Mouse (Mus musculus) liver, embryonic 12.5 days (tissue): Measurements from ENCODE around the gene Tesk1. TPM values are rescaled to one million over a fixed set of nuclear protein-coding genes. Genes with fewer than 3 reads are reported as not detected.
A peak's percentile ranks its signal among the peaks of the same experiment; 100 is the strongest.

Source experiments
- ATAC-seq: fragments of 200-750 bp; cut with Nextera tagmentation; 2 replicates; pipeline ENCODE4 v1.8.0; 2017; ENCODE audit warnings: moderate number of reproducible peaks, mild to moderate bottlenecking, moderate library complexity
- H3K27ac ChIP-seq: fragments of 300-500 bp; sonication (generic); 2 replicates; pipeline ENCODE4 v1.5.1; 2016; ENCODE audit warnings: mild to moderate bottlenecking
- H3K27me3 ChIP-seq: fragments of 300-500 bp; sonication (generic); replicated peaks from 2 replicates; pipeline ENCODE4 v1.6.1; 2016; ENCODE audit warnings: mild to moderate bottlenecking, moderate library complexity
- H3K36me3 ChIP-seq: fragments of 300-500 bp; sonication (generic); 2 replicates; pipeline ENCODE4 v1.6.1; 2016; ENCODE audit warnings: mild to moderate bottlenecking, moderate library complexity
- H3K4me1 ChIP-seq: fragments of 300-500 bp; sonication (generic); 2 replicates; pipeline ENCODE4 v1.6.1; 2016
- H3K4me2 ChIP-seq: fragments of 300-500 bp; sonication (generic); 2 replicates; pipeline ENCODE4 v1.6.1; 2016; ENCODE audit warnings: mild to moderate bottlenecking, moderate library complexity
- H3K4me3 ChIP-seq: fragments of 300-500 bp; sonication (generic); 2 replicates; pipeline ENCODE4 v1.5.1; 2016; ENCODE audit warnings: mild to moderate bottlenecking, moderate library complexity
- H3K9ac ChIP-seq: fragments of 300-500 bp; sonication (generic); 2 replicates; pipeline ENCODE4 v1.6.1; 2016; ENCODE audit warnings: mild to moderate bottlenecking, moderate library complexity
- H3K9me3 ChIP-seq: fragments of 300-500 bp; sonication (generic); replicated peaks from 2 replicates; pipeline ENCODE4 v1.6.1; 2016; ENCODE audit warnings: mild to moderate bottlenecking, moderate library complexity
- WGBS: fragments of 180-500 bp; shearing (Covaris S2); methylation state at CpG from one replicate; pipeline ENCODE4 v1.1.7; 2016; ENCODE audit not compliant: insufficient replicate concordance; 5-methylcytosine and 5-hydroxymethylcytosine counted together
- polyA plus RNA-seq: library from polyadenylated mRNA; unstranded; fragments of >200 nt; fragmentation: Nextera tagmentation; extraction: Ambion mirVana; gene quantifications from 2 replicates; pipeline ENCODE4 v1.2.1, GENCODE M21; 2016

Tesk1 gene
- polyA plus RNA-seq, 1 experiment from 2014 or later, result 2.8 TPM

- Histone ChIP-seq H3K4me1 (0 out of 2 replicates have a peak, but pooled peaks cover 5% of the 10 kb centered on the region), H3K4me2 (peak overlapping the region; percentile 49), H3K27ac (0 out of 2 replicates have a peak overlapping the region, but pooled peaks have one; percentile 22), H3K9ac (no peak overlapping the region), H3K9me3 (no peaks in the 10 kb centered on the region), H3K4me3 (peak overlapping the region; percentile 25), H3K36me3 (no peaks in the 10 kb centered on the region), H3K27me3 (peaks cover 43% of the 10 kb centered on the region)
- peak; percentile 68 for ATAC-seq
- WGBS, result 5% methylated on average over 28 of the region's 28 CpGs
Measured at GRCm38 (mm10) chr4:43406162-43406971, 35.4 kb upstream of the Tesk1 start.

- H3K4me3 ChIP-seq, result peak overlapping the region; percentile 25; the same call in 1 of the 2 replicates
- H3K4me2 ChIP-seq, result peak overlapping the region; percentile 49; the same call in 1 of the 2 replicates
- 0 out of 2 replicates have a peak, but pooled peaks cover 5% of the 10 kb centered on the region for H3K4me1 ChIP-seq
- no peak for ATAC-seq
- no peaks in the 10 kb centered on the region for H3K9me3 ChIP-seq
- no peak overlapping the region for H3K9ac ChIP-seq
- H3K27ac ChIP-seq, result no peak overlapping the region
- 51% methylated on average over 12 of the region's 12 CpGs for WGBS
- H3K27me3 ChIP-seq, result peaks cover 40% of the 10 kb centered on the region
- no peaks in the 10 kb centered on the region for H3K36me3 ChIP-seq
Measured at GRCm38 (mm10) chr4:43407071-43407920, 34.4 kb upstream of the Tesk1 start.

GRCm38 (mm10) chr4:43414761-43415160 is 27.0 kb upstream of the Tesk1 start:
- Histone ChIP-seq H3K4me3 (no peak overlapping the region), H3K4me1 (peaks cover 22% of the 10 kb centered on the region), H3K27me3 (no peaks in the 10 kb centered on the region), H3K9me3 (0 out of 2 replicates have a peak, but pooled peaks cover 6% of the 10 kb centered on the region), H3K36me3 (peaks cover 11% of the 10 kb centered on the region), H3K9ac (no peak overlapping the region), H3K4me2 (no peak overlapping the region), H3K27ac (no peak overlapping the region)
- WGBS, result 80% methylated on average over 14 of the region's 14 CpGs
- no peak for ATAC-seq

- Histone ChIP-seq H3K36me3 (peaks cover 11% of the 10 kb centered on the region), H3K4me1 (peaks cover 26% of the 10 kb centered on the region), H3K4me2 (no peak overlapping the region), H3K27me3 (no peaks in the 10 kb centered on the region), H3K9ac (no peak overlapping the region), H3K4me3 (no peak overlapping the region), H3K27ac (no peak overlapping the region), H3K9me3 (0 out of 2 replicates have a peak, but pooled peaks cover 6% of the 10 kb centered on the region)
- 78% methylated on average over 29 of the region's 29 CpGs for WGBS
- ATAC-seq, result no peak
Measured at GRCm38 (mm10) chr4:43415221-43416070, 26.3 kb upstream of the Tesk1 start.

- ATAC-seq, result no peak
- H3K4me2 ChIP-seq, result no peak overlapping the region
- no peak overlapping the region for H3K9ac ChIP-seq
- peaks cover 11% of the 10 kb centered on the region for H3K36me3 ChIP-seq
- no peaks in the 10 kb centered on the region for H3K27me3 ChIP-seq
- H3K27ac ChIP-seq, result no peak overlapping the region
- H3K4me1 ChIP-seq, result peaks cover 26% of the 10 kb centered on the region
- 85% methylated on average over 22 of the region's 22 CpGs for WGBS
- H3K4me3 ChIP-seq, result no peak overlapping the region
- H3K9me3 ChIP-seq, result 0 out of 2 replicates have a peak, but pooled peaks cover 6% of the 10 kb centered on the region
Measured at GRCm38 (mm10) chr4:43416071-43416490, 25.7 kb upstream of the Tesk1 start.

GRCm38 (mm10) chr4:43417269-43418062 is 24.3 kb upstream of the Tesk1 start:
- Histone ChIP-seq H3K27ac (peak overlapping the region; percentile 53), H3K4me2 (peak overlapping the region; percentile 34; the same call in 1 of the 2 replicates), H3K36me3 (peaks cover 11% of the 10 kb centered on the region), H3K27me3 (peaks cover 13% of the 10 kb centered on the region), H3K9me3 (0 out of 2 replicates have a peak, but pooled peaks cover 6% of the 10 kb centered on the region), H3K9ac (no peak overlapping the region), H3K4me3 (no peak overlapping the region), H3K4me1 (peaks cover 26% of the 10 kb centered on the region)
- 49% methylated on average over 16 of the region's 16 CpGs for WGBS
- peak; percentile 64; the same call in 1 of the 2 replicates for ATAC-seq

- Histone ChIP-seq H3K4me2 (no peak overlapping the region), H3K9me3 (0 out of 2 replicates have a peak, but pooled peaks cover 6% of the 10 kb centered on the region), H3K4me1 (peaks cover 24% of the 10 kb centered on the region), H3K27ac (no peak overlapping the region), H3K4me3 (no peak overlapping the region), H3K27me3 (peaks cover 22% of the 10 kb centered on the region), H3K9ac (no peak overlapping the region), H3K36me3 (peaks cover 11% of the 10 kb centered on the region)
- 59% methylated on average over 4 of the region's 4 CpGs for WGBS
- ATAC-seq, result no peak
Measured at GRCm38 (mm10) chr4:43418450-43418849, 23.3 kb upstream of the Tesk1 start.

- Histone ChIP-seq H3K4me3 (no peak overlapping the region), H3K27ac (no peak overlapping the region), H3K4me1 (peaks cover 22% of the 10 kb centered on the region), H3K36me3 (peaks cover 12% of the 10 kb centered on the region), H3K9ac (no peak overlapping the region), H3K4me2 (no peak overlapping the region), H3K27me3 (peaks cover 28% of the 10 kb centered on the region), H3K9me3 (0 out of 2 replicates have a peak, but pooled peaks cover 6% of the 10 kb centered on the region)
- ATAC-seq, result no peak
- 48% methylated on average over 15 of the region's 15 CpGs for WGBS
Measured at GRCm38 (mm10) chr4:43418973-43419656, 22.6 kb upstream of the Tesk1 start.

- peaks cover 22% of the 10 kb centered on the region for H3K4me1 ChIP-seq
- H3K27me3 ChIP-seq, result peaks cover 36% of the 10 kb centered on the region
- H3K4me3 ChIP-seq, result no peak overlapping the region
- ATAC-seq, result no peak
- H3K4me2 ChIP-seq, result no peak overlapping the region
- H3K27ac ChIP-seq, result no peak overlapping the region
- peaks cover 14% of the 10 kb centered on the region for H3K36me3 ChIP-seq
- H3K9me3 ChIP-seq, result 0 out of 2 replicates have a peak, but pooled peaks cover 6% of the 10 kb centered on the region
- H3K9ac ChIP-seq, result no peak overlapping the region
- 45% methylated on average over 9 of the region's 9 CpGs for WGBS
Measured at GRCm38 (mm10) chr4:43419801-43420281, 21.9 kb upstream of the Tesk1 start.

GRCm38 (mm10) chr4:43420305-43420704 is 21.4 kb upstream of the Tesk1 start:
- peaks cover 40% of the 10 kb centered on the region for H3K27me3 ChIP-seq
- peaks cover 26% of the 10 kb centered on the region for H3K4me1 ChIP-seq
- peaks cover 14% of the 10 kb centered on the region for H3K36me3 ChIP-seq
- 3% methylated on average over 6 of the region's 6 CpGs for WGBS
- ATAC-seq, result no peak
- no peak overlapping the region for H3K27ac ChIP-seq
- no peak overlapping the region for H3K4me2 ChIP-seq
- H3K9ac ChIP-seq, result no peak overlapping the region
- 0 out of 2 replicates have a peak, but pooled peaks cover 6% of the 10 kb centered on the region for H3K9me3 ChIP-seq
- H3K4me3 ChIP-seq, result no peak overlapping the region
